Mouse (Mus musculus) spleen, embryonic (tissue): ENCODE data around the gene Flt3.

Experiments
- CTCF ChIA-PET: fragments of 350-600 bp; sonication (Branson Sonifier 250); formaldehyde crosslinking; loops from one replicate; lab custom pipeline; 2022; lab: Charles Lee

Gene Flt3

DNA sequence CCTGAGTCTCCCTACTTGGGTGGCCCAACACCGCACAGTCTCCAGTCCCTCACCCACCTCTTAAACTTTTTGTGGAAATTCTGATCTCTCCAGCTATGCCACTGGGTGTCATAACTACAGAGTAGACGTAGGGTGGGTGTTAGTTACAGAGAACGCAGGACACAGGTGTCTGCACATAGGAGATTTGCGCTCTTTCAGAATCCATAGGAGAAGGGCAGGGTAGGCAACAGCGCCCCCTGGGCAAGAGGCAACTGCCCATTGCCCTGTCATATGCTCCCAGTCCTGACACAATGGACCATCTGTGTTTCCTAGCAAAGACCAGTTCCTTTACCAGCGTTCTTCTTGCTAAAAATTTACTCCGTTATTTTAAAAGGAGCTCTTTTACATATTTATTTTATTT is 82.3 kb downstream of the Flt3 start:
- CTCF ChIA-PET, result interaction anchor here (0.6 to 1.0 kb wide), 2 partner anchors 11 to 745 kb away, joined by 3 read pairs; no protein-coding TSS in a partner anchor

DNA sequence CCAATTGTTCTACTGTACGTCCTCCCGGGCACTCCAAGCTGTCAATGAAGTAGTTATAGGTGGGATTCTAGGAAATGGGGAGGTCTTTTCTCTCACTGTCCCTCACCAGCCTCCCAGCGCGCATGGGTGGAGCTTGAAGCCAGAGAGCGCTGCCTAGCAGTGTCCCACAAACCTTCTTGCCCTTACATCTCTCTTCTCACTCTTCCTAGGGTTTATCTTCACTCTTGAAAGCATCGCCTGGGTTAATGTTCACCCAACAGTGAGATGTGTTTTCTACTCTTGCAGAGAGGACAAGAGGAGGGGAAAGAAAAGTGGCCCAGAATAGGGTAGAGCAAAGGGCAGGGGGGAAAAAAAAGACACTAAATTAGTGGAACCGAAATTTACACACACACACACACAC is 83.0 kb downstream of the Flt3 start:
- CTCF ChIA-PET, result interaction anchor here (0.6 kb wide), 3 partner anchors 12 to 89 kb away, joined by 3 to 6 read pairs (median 3); no protein-coding TSS in a partner anchor

DNA sequence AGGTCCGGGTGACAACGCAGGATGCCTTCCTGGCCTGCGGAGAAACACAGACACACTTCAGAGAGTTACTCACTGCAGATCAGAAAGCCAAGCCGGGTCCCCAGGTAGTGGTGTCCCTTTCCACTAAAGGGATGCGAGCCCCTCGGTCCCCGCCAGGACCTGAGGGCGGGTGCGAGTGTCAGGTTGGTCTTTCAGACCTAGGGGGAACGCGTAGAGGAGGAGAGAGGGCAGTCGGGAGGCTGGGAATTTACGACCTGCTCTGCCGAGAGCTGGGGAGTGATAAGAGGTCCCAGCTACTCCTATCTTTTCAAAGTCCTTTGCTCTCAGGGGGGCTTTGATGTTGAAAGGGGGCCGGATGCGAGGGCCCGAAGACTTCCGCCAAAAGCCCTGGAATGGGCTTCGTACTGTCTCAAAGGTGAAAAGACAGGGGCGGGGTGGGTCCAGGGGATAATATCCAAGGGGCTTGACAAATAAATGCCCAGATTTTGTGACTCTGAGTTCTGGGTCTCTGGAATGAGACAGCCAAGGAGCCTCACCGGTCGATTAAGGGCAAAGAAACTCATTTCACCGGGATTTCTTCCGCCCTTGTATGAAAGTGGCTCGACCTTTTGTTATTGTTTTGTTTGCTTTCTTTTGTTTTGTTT is 84.7 kb downstream of the Flt3 start:
- CTCF ChIA-PET, result no interaction called here

DNA sequence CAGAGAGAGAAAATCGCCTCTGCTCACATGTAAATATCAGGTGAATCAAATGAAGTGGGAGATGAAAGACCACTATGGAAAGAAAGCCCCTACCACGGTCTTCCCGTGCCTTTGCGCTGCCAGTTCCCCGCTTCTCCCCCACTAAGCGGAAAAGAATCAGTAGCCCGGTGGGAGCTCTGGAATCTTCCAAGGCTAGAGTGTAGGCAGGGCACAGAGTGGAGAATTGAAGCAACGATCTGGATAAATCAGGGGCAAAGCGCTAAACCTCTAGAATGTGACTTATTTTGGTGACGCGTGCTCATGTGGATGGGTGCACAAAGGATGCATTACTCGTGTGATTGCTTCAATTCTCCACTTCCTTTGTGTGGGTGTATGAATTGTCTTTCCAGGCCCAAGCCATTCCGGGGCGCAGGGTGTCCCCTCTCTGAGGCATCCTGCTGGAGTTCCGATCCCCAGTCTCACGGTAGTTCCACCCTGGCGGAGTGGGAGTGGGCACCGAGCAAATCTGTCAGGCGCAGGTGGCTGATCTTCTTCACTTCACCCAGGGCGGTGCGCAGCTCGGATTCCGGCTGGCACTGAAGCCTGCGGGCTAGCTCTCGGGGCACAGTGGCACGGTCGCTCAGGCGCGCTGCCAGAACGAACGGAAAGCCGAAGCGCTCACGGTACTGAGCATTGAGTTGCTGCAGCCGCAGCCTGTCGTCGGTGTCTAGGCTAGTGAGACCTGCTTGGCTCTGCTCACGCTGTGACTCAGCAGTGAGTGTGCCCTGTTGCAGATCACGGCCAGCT is 85.5 kb downstream of the Flt3 start:
- CTCF ChIA-PET, result interaction anchor here (0.6 to 0.7 kb wide), 2 partner anchors 126 to 445 kb away, joined by 4 to 7 read pairs; no protein-coding TSS in a partner anchor

DNA sequence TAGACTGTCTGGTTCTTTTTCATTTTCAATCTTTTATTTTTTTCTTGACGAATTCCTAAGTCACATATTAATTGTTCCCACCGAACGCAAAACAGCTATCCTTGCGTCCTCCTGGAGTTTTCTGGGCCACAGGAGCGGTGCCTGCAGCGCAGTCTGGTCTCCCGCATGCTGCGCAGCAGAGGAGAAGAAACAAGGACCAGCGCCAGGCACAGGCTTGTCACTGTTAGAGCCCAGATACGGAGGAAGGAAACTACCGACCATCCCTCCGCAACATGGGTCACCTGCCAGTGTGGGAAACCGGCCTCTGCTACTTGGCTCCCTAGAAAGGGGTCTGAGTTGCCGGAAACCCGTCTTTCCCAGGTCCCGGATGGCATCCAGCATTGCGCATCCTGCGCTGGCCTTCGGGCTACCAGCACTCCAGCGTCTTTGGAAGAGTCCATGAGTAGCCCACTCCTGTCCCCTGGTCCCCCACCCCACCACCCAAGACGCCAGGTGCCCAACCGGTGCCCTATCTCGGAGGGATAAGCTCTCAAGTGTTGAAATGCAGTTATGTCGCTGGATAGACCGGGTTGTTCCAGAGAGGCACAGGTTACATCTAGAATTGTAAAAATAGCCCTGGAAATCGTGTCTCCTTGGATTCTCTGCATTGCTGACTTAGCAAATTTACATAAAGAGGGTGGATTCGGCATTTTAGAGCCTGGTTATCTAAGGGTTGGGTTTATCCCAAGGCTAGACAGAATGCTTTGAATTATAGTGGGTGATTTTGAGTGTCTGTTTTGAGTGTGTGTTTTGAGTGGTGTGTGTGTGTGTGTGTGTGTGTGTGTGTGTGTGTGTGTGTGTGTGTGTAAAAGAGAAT is 87.2 kb downstream of the Flt3 start:
- CTCF ChIA-PET, result interaction anchor here (0.8 kb wide), 1 partner anchor 400 kb away, joined by 37 read pairs; no protein-coding TSS in a partner anchor

DNA sequence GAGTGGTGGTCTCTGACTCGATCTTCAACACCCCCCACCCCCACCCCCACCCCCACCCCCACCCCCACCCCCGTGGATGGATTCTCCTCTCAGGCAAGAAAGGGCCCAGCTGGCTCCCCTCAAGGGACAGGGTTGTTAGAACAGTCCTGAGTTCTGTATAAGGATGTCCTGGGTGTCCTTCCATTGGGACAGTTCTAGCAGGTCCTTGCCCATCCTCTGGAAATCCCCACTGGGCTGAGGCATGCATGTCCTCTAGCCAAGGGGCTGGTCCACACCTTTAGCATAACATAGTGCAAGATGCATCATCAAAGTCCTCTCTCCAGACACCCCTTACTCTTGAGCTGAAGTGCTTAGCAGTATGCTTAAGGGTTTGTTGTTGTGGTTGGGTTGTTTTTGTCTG is 90.5 kb downstream of the Flt3 start:
- CTCF ChIA-PET, result no interaction called here

DNA sequence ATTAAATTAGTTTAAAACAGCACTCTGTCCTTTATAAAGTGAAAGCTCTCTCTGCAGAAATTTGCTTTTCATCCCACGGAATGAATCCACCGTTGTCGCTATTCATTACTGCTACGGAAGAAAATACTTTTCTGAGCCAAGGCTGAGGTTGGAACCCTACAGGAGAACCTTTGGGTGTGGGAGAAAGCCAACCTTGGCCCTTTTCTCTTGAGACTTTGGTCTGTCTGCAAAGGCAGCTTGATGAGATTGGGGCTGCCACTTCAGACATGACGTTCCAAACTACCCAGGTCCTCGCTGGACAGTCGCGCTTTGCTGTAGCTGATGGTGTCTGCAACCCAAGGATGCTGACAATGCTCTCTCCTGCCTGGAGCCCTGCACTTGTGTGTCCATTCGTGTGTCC is 91.8 kb downstream of the Flt3 start:
- CTCF ChIA-PET, result interaction anchor here (0.6 to 1.1 kb wide), 2 partner anchors 603 to 1039 kb away, joined by 4 read pairs; no protein-coding TSS in a partner anchor

DNA sequence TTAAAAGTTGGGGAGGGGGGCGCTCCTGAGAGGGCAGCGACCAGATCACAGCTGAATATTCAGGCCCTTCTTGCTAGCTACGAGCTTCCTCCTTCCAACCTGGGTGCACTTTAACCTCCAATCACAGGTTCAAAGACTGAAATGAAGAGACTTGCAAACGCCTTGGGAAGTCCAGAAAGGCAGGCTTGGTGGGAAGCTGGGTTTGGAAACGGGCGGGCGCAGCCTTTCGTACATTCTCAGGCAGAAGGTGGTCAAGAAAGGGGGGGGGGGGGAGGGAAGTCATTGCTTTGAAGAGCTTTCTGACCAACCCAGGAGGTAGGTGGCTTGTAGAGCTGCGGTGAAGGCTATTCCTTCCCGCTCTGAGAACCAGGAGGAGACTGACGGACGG is 92.9 kb downstream of the Flt3 start:
- CTCF ChIA-PET, result interaction anchor here (0.7 to 1.1 kb wide), 2 partner anchors 100 to 601 kb away, joined by 4 to 5 read pairs; no protein-coding TSS in a partner anchor

DNA sequence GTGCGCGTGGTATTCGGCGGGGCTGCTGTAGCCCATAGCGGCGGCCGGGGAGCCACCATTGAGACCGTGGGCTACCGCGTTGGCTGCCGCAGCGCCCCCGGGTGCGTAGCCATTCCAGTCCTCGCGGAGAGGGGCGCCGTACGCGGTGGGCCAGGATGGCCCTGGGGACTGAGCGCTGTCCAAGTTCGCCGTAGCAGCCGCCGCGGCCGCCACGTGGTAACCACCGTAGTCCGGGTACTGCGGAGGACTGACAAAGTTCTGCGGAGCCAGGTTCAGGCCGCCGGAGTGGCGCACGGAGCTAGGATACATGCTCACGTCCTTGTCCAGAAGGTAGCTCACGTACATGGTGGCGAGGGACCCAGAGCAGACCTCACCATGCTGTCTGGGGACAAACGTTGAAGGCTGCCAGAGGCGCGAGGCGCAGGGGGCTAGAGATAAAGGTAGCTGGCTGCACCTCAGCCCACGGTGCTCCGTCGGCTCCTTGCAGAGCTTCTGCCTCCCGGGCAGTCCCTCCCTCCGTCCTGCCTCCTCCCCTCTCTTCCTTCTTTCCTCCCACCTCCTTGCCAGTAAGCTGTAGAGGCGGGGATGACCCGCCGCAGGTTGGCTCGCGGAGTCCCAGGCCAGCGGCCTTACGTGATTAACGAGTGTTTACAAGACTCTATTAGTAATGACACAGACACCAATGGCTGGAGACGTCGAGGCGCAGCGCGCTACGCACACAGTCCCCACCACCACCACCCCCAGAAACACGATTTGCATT is 93.5 kb downstream of the Flt3 start, which contains the start of gene Cdx2:
TSS of gene Cdx2 (minus strand) at position 633 of the 760 bp plus-strand sequence.
- CTCF ChIA-PET, result no interaction called here

DNA sequence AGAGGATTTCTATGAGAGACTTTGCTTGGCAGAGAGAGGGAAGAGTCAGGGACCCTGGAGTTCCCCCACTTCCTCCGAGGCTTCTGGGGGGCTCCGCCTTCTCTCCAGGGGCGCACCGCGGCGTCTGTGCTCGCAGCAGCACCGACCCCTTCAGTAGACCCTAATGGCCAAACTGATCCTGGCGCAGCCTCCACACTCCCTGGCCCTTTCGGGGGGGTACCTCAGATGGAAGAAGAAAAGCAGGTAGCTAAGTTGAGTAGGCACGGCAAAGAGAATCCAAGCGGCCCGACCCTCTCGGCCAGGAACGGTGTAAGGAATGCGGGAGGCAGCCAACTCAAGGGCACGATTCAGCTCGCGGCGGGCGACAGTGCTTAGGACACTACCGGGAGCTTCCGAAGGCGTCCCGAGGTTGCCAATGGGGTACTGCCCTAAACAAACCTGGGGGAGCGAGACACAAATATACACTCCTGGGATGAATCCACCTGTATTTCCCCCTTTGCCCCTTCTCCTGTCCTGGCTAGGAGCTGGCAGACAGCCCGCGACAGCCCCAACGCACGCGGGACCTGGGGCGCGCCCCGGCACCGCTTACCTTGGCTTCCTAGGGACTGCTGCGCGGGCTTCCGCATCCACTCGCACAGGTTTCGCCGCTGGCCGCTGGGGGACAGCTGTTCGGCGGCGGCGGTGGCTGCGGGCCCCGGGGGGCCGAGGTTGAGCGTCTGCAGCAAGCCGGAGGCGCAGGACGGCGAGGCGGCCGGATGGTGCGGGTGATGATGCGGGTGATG is 94.2 kb downstream of the Flt3 start:
- CTCF ChIA-PET, result no interaction called here

DNA sequence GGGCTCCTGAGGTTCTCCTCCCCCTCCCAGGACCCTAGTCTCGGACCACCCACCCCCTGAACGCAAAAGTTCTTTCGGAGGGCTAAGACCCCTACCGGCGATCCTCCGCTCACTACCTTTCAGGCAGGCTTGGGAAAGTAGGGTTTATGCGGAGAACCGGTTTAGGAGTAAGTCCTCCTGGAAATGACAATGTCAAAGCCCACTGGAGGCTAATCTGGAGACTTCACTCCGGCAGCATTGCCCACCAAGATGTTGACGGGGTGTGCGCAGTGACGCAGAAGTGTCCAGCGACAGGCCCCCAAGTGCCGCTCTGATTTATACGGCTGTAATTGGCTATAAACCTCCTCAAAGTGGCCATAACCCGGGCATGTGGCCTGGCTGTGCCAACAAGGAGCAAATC is 95.1 kb downstream of the Flt3 start:
- CTCF ChIA-PET, result no interaction called here

DNA sequence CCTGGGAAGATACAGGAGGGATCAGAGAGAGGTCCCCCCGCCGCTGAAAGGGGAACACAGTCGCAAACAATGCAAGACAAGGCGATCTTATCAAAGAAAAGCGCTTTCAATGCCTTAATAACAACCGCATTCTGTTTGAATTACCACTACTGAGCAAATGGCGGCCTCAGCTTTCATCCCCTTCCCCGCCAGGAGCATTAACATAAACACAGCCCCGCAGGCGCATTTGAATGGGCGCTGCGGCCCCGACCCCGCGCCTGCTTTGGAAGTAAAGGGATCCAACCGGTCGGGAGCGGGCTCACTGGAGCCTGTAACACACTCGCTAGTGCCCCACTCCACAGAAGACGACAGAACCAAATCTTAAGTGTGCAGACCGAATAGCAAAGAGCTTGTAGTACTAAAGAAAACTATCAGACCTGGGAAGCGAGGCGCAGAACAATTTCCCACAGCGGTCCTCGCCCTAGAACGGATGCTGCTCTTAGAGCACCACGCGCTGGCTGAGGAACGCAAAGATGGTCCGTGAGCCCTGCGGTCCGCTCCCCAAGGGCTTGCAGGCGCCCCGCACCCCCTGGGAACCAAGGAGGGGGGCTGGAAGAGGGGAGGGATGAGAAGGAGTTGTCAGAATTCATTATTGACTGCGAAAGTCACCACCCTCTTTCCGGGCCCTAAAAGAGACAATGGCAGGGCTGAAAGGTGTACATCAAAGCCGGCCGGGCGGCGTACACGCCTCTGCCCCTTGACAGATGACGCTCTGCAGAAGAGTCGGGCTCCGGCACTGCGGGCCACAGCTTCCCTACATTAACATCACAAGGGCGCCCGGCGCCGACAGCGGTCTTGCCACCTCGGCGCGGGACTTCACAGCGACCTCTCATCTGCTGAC is 95.8 kb downstream of the Flt3 start:
- CTCF ChIA-PET, result no interaction called here

DNA sequence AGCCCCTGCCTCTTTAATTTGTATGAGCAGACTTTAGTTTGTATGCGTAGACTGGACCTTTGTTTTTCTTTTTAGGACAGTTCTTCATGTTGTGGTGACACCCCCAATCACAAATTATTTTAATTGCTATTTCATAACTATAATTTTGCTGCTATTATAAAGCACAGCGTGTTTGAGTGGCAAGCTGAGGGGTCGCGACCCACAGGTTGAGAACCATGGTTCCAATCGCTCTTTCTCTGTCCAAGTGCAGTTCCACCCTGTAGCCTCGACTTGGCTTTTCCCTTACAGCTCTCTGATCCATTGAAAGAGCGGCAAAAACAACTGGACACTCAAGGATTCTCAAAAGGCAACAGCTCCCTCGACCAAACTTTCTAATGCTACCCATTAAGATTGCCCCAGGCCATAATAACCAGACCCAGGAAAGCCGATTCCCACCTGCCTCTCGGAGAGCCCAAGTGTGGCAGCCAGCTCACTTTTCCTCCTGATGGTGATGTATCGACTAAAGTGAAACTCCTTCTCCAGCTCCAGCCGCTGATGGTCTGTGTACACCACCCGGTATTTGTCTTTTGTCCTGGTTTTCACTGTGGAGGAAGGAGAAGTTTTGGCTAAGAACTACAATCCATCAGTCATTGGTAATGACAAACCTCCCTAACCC is 97.4 kb downstream of the Flt3 start:
- CTCF ChIA-PET, result interaction anchor here (0.5 kb wide), 1 partner anchor 54 kb away, joined by 4 read pairs; no protein-coding TSS in a partner anchor

DNA sequence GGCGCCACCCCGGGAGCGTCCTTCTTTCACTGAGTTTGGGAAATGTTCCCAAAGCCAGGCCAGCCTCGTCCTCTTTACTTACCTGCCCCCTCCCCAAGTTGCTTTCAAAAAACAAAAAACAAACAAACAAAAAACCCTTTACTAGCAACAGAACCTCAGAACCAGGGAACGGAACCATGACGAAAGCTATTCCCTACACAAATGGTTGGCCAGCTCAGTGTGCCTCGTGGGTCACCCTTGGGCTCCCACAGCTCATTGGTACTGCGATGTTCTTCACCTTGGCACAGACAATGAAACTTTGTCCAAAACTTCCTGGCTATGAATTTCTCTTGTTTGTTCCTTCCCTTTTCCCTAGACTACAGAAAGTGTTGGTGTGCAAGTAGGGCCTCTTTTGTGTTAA is 98.1 kb downstream of the Flt3 start:
- CTCF ChIA-PET, result no interaction called here

DNA sequence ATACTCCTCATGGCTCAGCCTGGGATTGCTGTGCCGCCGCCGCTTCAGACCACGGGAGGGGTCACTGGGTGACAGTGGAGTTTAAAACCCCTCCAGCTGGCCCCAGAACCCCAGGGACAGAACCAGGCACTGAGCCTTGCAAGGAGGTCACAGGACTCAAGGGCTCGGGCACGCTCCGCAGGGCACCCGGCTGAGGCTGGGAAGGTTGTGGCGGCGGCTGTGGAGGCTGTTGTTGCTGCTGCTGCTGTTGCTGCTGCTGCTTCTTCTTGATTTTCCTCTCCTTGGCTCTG is 98.6 kb downstream of the Flt3 start:
- CTCF ChIA-PET, result interaction anchor here (0.7 kb wide), 1 partner anchor 9 kb away, joined by 3 read pairs; no protein-coding TSS in a partner anchor

DNA sequence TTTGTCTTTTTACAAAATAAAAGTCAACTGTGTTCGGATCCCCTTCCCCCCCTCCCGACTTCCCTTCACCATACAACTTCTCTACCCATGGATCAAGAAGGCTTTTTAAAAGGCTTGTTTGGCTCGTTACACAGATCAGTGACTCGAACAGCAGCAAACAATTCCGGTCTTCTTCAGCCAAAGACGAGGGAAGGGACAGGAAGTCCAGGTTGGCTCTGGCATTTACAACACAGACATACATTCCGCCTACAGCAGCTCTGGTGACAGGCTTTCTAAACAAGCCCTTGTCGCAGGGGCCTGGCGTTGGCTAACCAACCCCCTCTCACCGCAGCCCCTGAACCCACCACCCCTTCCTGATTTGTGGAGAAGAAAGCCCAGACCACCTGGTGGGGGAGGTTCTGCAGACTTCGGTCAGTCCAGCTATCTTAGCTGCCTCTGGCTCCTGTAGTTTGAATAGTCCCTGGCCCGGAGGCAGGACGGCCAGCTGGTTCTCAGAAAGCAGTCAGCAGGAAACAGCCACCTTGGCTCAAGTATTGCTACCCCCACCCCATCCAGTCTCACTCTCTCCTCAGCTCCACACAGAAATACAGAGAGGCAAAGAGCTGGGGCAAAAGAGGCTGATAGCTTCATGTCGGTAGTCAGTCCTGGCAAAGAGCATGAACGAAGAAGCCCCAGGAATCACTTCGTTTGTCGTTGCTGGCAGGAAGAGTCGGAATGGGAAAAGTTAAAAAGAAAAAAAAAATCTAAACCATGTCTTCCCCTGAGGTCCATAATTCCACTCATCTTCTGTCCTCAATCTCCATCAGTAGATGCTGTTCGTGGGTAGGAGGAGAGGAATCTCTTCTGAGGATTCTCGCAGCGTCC is 99.1 kb downstream of the Flt3 start:
- CTCF ChIA-PET, result interaction anchor here (0.6 to 0.7 kb wide), 3 partner anchors 9 to 91 kb away, joined by 3 to 4 read pairs (median 3); no protein-coding TSS in a partner anchor

DNA sequence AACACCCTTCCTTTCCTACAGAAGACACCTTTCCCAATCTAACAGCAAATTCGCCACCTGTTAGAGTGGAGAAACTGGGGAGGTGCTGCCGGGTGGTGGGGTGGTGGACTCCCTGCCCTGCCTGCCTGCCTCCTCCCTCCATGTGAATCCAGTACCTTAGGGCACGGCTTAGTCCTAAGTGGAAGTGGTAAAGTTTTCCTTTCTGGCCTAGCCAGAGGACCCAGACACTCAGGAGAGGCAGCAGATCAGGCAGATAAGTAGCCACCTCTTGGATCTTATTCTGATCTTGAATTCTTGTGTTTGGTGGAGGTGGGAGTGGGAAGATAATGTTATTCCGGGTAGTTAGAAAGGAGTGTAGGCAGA is 100.3 kb downstream of the Flt3 start:
- CTCF ChIA-PET, result interaction anchor here (0.7 kb wide), 2 partner anchors 28 to 90 kb away, joined by 3 to 4 read pairs; no protein-coding TSS in a partner anchor
